Mouse (Mus musculus) cortical plate, adult 2 months (tissue): ENCODE measurements at regions not wholly inside any gene's neighbourhood (a gene's known extent, or its start where the extent isn't known, plus 50 kb on each side); places are given as distances from the start of the nearest gene placed in this dataset.

ENCODE experiments used
- CTCF ChIP-seq: fragments of 200-500 bp; IDR thresholded peaks from 2 replicates; pipeline ENCODE4 v1.5.1; 2011; ENCODE audit warnings: mild to moderate bottlenecking, control low read depth, low read length; ENCODE audit not compliant: insufficient read depth; ENCODE audit errors: extremely low read depth
- POLR2A ChIP-seq: fragments of 200-500 bp; IDR thresholded peaks from 2 replicates; pipeline ENCODE4 v1.6.1; 2011; ENCODE audit warnings: mild to moderate bottlenecking, low read length, control low read depth; ENCODE audit not compliant: insufficient read depth; ENCODE audit errors: extremely low read depth

- TF ChIP-seq CTCF, result no peak
- TF ChIP-seq POLR2A, result no peak
Measured at GRCm38 (mm10) chrX:11732371-11732770, 404.7 kb downstream of the H2al1j start.
